Comparison of ENCODE assay signal across 18 mouse cellular contexts in the genomic region with DNA sequence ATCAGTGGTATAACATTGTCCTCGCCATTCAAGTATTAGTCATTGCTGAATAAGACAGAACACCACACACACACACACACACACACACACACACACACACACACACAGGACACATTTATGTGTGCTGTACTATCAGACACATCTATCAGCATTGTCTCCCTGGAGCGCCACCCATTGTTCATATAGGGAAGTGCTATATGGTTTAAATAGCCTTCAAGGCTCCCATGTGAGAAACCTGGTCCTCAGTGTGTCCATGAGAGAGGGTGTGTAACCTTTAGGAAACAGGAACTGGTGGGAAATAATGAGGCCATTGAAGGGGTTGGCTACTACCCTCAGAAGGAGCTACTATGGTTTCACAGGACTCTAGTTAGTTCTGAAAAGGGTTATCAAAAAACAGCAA. TPM values are rescaled to one million over a fixed set of nuclear protein-coding genes. Genes with fewer than 3 reads are reported as not detected.
A peak's percentile ranks its signal among the peaks of the same experiment; 100 is the strongest.
DNase-seq lines count a peak whose midpoint lies in the region; ATAC-seq and TF ChIP-seq lines count a peak whose summit lies in the region.
"Had no signal": no experiment of that assay in that cellular context is flagged by ENCODE, and none has a peak within 500 bp of the region (broad histone marks: within the 10 kb centered on the region; RNA-seq: fewer than 3 reads in every experiment).

No protein-coding gene starts in this region.

- peaks cover 44% of the 10 kb centered on the region for H3K36me3 ChIP-seq in heart, embryonic 12.5 days
- peaks cover 0 to 16% of the 10 kb centered on the region in 2 experiments; a peak in 2 of 4 replicates for H3K36me3 ChIP-seq in MEL (ENCODE audit: control insufficient read depth in 1 of 2, insufficient read depth in 2 of 2, low read length in 2 of 2)
- H3K36me3 ChIP-seq: hindbrain, embryonic 13.5 days; midbrain, embryonic 12.5 days had no signal

- peak; percentile 34 for DNase-seq in heart, adult 11 months
- DNase-seq in 3T3-L1 (ENCODE audit: low read depth, low spot score) = peak; percentile 30
- peak; percentile 43 for DNase-seq in MEL (ENCODE audit: low read depth, low spot score)
- no peak for DNase-seq in frontal cortex, adult 2 months (ENCODE audit: extremely low spot score in 1 of 2, low spot score in 1 of 2)
- DNase-seq in left cerebral cortex, adult 2 months (ENCODE audit: extremely low spot score in 1 of 2, low spot score in 2 of 2) = no peak
- no peak for DNase-seq in adrenal gland, postnatal 36 days
- DNase-seq: adrenal gland, adult 8-10 months; cerebellum, postnatal 25 days; lung, postnatal 10 days; right cerebral cortex, postnatal 4 days; thymus, postnatal 14 days had no signal

- H3K4me2 ChIP-seq in heart, embryonic 12.5 days = no peak overlapping the region
- H3K4me2 ChIP-seq: hindbrain, embryonic 13.5 days; limb, embryonic 13.5 days; midbrain, embryonic 12.5 days had no signal

- 0 out of 2 replicates have a peak, but pooled peaks cover under 1% of the 10 kb centered on the region for H3K4me1 ChIP-seq in heart, embryonic 12.5 days (replicated peaks)
- no peaks in the 10 kb centered on the region for H3K4me1 ChIP-seq in MEL (ENCODE audit: control insufficient read depth in 1 of 2, insufficient read depth in 2 of 2, low read length in 2 of 2)

- H3K27me3 ChIP-seq in heart, embryonic 12.5 days (replicated peaks) = no peaks in the 10 kb centered on the region
- H3K27me3 ChIP-seq in MEL (ENCODE audit: control insufficient read depth in 1 of 2, insufficient read depth in 2 of 2, low read length in 2 of 2) = no peaks in the 10 kb centered on the region
- H3K27me3 ChIP-seq: hindbrain, embryonic 13.5 days; limb, embryonic 13.5 days; midbrain, embryonic 12.5 days; Patski had no signal

- TF ChIP-seq RAD21 in MEL (IDR thresholded peaks at IDR 0.05; ENCODE audit: low read depth, low read length) = no peak

- no peak overlapping the region for H3K27ac ChIP-seq in heart, embryonic 12.5 days (ENCODE audit: poor library complexity, severe bottlenecking)
- no peak overlapping the region for H3K27ac ChIP-seq in MEL (ENCODE audit: control insufficient read depth, low read depth, low read length)
- H3K27ac ChIP-seq in left cerebral cortex, adult 2 months = no peak overlapping the region
- H3K27ac ChIP-seq: embryonic facial prominence, embryonic 10.5 days; hindbrain, embryonic 13.5 days; limb, embryonic 13.5 days; midbrain, embryonic 12.5 days had no signal

- H3K9me3 ChIP-seq in heart, embryonic 12.5 days (replicated peaks) = no peaks in the 10 kb centered on the region
- H3K9me3 ChIP-seq in MEL (replicated peaks; ENCODE audit: insufficient read depth, low read length) = no peaks in the 10 kb centered on the region
- H3K9me3 ChIP-seq: embryonic facial prominence, embryonic 10.5 days; hindbrain, embryonic 13.5 days; midbrain, embryonic 12.5 days had no signal

- 71% methylated on average over 2 of the region's 2 CpGs for WGBS in heart, embryonic 12.5 days

- ATAC-seq in heart, embryonic 12.5 days (ENCODE audit: insufficient number of reproducible peaks, low FRiP score) = no peak
- peak; percentile 68 for ATAC-seq in megakaryocyte progenitor cell, adult 5-6 weeks (replicated peaks; ENCODE audit: poor library complexity)
- ATAC-seq: Patski had no signal

- no peak overlapping the region for H3K4me3 ChIP-seq in heart, embryonic 12.5 days
- no peak overlapping the region for H3K4me3 ChIP-seq in MEL (ENCODE audit: control insufficient read depth in 1 of 2, insufficient read depth in 1 of 2, low read depth in 2 of 2, low read length in 2 of 2)
- no peak overlapping the region for H3K4me3 ChIP-seq in left cerebral cortex, adult 2 months
- H3K4me3 ChIP-seq: embryonic facial prominence, embryonic 10.5 days; hindbrain, embryonic 13.5 days; limb, embryonic 13.5 days; midbrain, embryonic 12.5 days had no signal

- no peak overlapping the region for H3K9ac ChIP-seq in heart, embryonic 12.5 days
- no peak overlapping the region for H3K9ac ChIP-seq in MEL (ENCODE audit: control insufficient read depth, low read depth, low read length, poor library complexity, severe bottlenecking)
- H3K9ac ChIP-seq: hindbrain, embryonic 13.5 days; limb, embryonic 13.5 days; midbrain, embryonic 12.5 days had no signal

- no peaks in the 10 kb centered on the region for H3K79me2 ChIP-seq in MEL (ENCODE audit: control insufficient read depth, insufficient read depth, low read length, poor library complexity)

- no peak for TF ChIP-seq EP300 in MEL (IDR thresholded peaks at IDR 0.05; ENCODE audit: low read depth in 1 of 2, low read length in 2 of 2)

- no peak for TF ChIP-seq POLR2A in MEL (IDR thresholded peaks at IDR 0.05; ENCODE audit: control insufficient read depth in 1 of 2, insufficient read depth in 1 of 2, low read depth in 1 of 2, low read length in 2 of 2, poor library complexity in 1 of 2)

- intact Hi-C loops in left cerebral cortex, adult 2 months (cut with DNase I) = no loop called here

- TF ChIP-seq CTCF in MEL (IDR thresholded peaks at IDR 0.05 in 2 of 3, conservative IDR thresholded peaks at IDR 0.05 in 1 of 3; ENCODE audit: control insufficient read depth in 1 of 3, insufficient read depth in 1 of 3, low read depth in 2 of 3, low read length in 3 of 3, poor library complexity in 1 of 3, severe bottlenecking in 1 of 3) = peak in 2 of 3 experiments; percentile 33 to 48; a peak in 4 of 6 replicates
- TF ChIP-seq CTCF in left cerebral cortex, adult 2 months (IDR thresholded peaks at IDR 0.05) = no peak

TF ChIP-seq in MEL, 35 proteins besides CTCF, POLR2A, EP300 and RAD21:
- TF ChIP-seq SMC3 (IDR thresholded peaks at IDR 0.05; ENCODE audit: low read depth, low read length) (peak; percentile 16; the same call in 1 of the 2 replicates), SIN3A (IDR thresholded peaks at IDR 0.05; ENCODE audit: low read length) (no peak)

RNA-seq across cellular contexts. Expression of a gene that starts 55.6 kb away (rescaled TPM):
- 4.9 and 5.8 TPM in 2 replicates for polyA plus RNA-seq in heart, embryonic 12.5 days (2016; fragmentation: Nextera tagmentation; extraction: Ambion mirVana)
- 0.23 TPM in 2 replicates for total RNA-seq in MEL (2012; rRNA removed)
- under 1 TPM in 1 of 2 experiments, not detected in 1; 0.99 TPM for polyA plus RNA-seq in MEL (2012; ENCODE audit: insufficient read depth in 1 of 2, insufficient read length in 2 of 2, low read depth in 1 of 2, low replicate concordance in 2 of 2, missing spikeins in 1 of 2)
- total RNA-seq in megakaryocyte progenitor cell, adult 5-6 weeks (2015) = 1.0 and 1.1 TPM in 2 replicates
- total RNA-seq in megakaryocyte progenitor cell, adult 5-6 weeks (2017) = 1.8 and 2.9 TPM in 2 replicates
- 20.9 and 25.1 TPM in 2 replicates for polyA plus RNA-seq in frontal cortex, adult 2 months (2012; rRNA removed)
- 10 to 100 TPM; 32.1 to 32.9 TPM for total RNA-seq in left cerebral cortex, adult 2 months (2021)
- 1 to 10 TPM; 5.3 to 6.0 TPM for total RNA-seq in adrenal gland, postnatal 36 days (2021)

Comparison
In these comparisons a context has a peak if more than half of its experiments do, and no peak if none do; other contexts are left out.
1. DNase-seq: peak in heart, adult 11 months (single experiment), 3T3-L1 (single experiment) and MEL (single experiment); none in frontal cortex, adult 2 months (0 of 2), left cerebral cortex, adult 2 months (0 of 2) and adrenal gland, postnatal 36 days (0 of 2).
2. RNA of a gene that starts 55.6 kb away (total RNA-seq): 32.1 to 32.9 TPM in left cerebral cortex, adult 2 months; 5.3 to 6.0 TPM in adrenal gland, postnatal 36 days, 1.0 to 2.9 TPM in megakaryocyte progenitor cell, adult 5-6 weeks and 0.23 TPM in MEL; every median in the first group is over 4 times any median in the second.